Mouse (Mus musculus) right cerebral cortex, postnatal 4 days (tissue): Measurements from ENCODE around the gene Ica1.

Experiments used
- DNase-seq: peaks from one replicate; pipeline ENCODE4 v3.0.0-alpha.2; 2022

Gene Ica1

GRCm38 (mm10) chr6:8741659-8742058 is 36.6 kb downstream of the Ica1 start:
- no peak for DNase-seq

GRCm38 (mm10) chr6:8740092-8740491 is 38.2 kb downstream of the Ica1 start:
- DNase-seq: no peak

GRCm38 (mm10) chr6:8738396-8738795 is 39.9 kb downstream of the Ica1 start:
- no peak for DNase-seq

GRCm38 (mm10) chr6:8736493-8736820 is 41.8 kb downstream of the Ica1 start:
- DNase-seq: no peak

- peak; percentile 85 for DNase-seq
Measured at GRCm38 (mm10) chr6:8735657-8736492, 42.4 kb downstream of the Ica1 start.

- no peak for DNase-seq
Measured at GRCm38 (mm10) chr6:8735044-8735443, 43.2 kb downstream of the Ica1 start.

- no peak for DNase-seq
Measured at GRCm38 (mm10) chr6:8732492-8732891, 45.8 kb downstream of the Ica1 start.

- DNase-seq: no peak
Measured at GRCm38 (mm10) chr6:8731656-8732191, 46.6 kb downstream of the Ica1 start.

GRCm38 (mm10) chr6:8730433-8730832 is 47.9 kb downstream of the Ica1 start:
- DNase-seq: no peak

- DNase-seq: no peak
Measured at GRCm38 (mm10) chr6:8727806-8728205, 50.5 kb downstream of the Ica1 start.

GRCm38 (mm10) chr6:8725610-8726009 is 52.7 kb downstream of the Ica1 start:
- DNase-seq: no peak

- DNase-seq: no peak
Measured at GRCm38 (mm10) chr6:8719692-8720091, 58.6 kb downstream of the Ica1 start.

GRCm38 (mm10) chr6:8717967-8718366 is 60.3 kb downstream of the Ica1 start:
- DNase-seq: no peak

GRCm38 (mm10) chr6:8716539-8716938 is 61.7 kb downstream of the Ica1 start:
- DNase-seq: no peak

GRCm38 (mm10) chr6:8711246-8711645 is 67.0 kb downstream of the Ica1 start:
- DNase-seq: no peak

GRCm38 (mm10) chr6:8694636-8695514 is 83.4 kb downstream of the Ica1 start:
- DNase-seq: no peak

- DNase-seq: no peak
Measured at GRCm38 (mm10) chr6:8693926-8694635, 84.2 kb downstream of the Ica1 start.

GRCm38 (mm10) chr6:8693141-8693881 is 85.0 kb downstream of the Ica1 start:
- no peak for DNase-seq

GRCm38 (mm10) chr6:8691199-8691975 is 86.9 kb downstream of the Ica1 start:
- no peak for DNase-seq

- DNase-seq: no peak
Measured at GRCm38 (mm10) chr6:8690441-8690840, 87.8 kb downstream of the Ica1 start.
